Mouse (Mus musculus) megakaryocyte progenitor cell, adult 5-6 weeks (primary cell): Measurements from ENCODE around the gene Hscb. TPM values are rescaled to one million over a fixed set of nuclear protein-coding genes. Genes with fewer than 3 reads are reported as not detected.

ENCODE experiments used
- ATAC-seq: replicated peaks from 2 replicates; pipeline ENCODE4 v1.8.0; 2016; ENCODE audit warnings: mild to moderate bottlenecking, moderate TSS enrichment, inconsistent platforms; ENCODE audit not compliant: poor library complexity
- total RNA-seq, 2 experiments: library from RNA; stranded (forward) in 1 of 2; stranded (reverse) in 1 of 2; fragments of 157-497, 149-512 nt in 1 of 2; fragments of 200-1000 nt in 1 of 2; gene quantifications; 2 replicates each; pipeline versions ENCODE4 v1.2.3 to v1.2.4; 2015 to 2017

Gene Hscb
- total RNA-seq, 2 experiments from 2014 or later = 61.3 to 69.4 TPM

DNA sequence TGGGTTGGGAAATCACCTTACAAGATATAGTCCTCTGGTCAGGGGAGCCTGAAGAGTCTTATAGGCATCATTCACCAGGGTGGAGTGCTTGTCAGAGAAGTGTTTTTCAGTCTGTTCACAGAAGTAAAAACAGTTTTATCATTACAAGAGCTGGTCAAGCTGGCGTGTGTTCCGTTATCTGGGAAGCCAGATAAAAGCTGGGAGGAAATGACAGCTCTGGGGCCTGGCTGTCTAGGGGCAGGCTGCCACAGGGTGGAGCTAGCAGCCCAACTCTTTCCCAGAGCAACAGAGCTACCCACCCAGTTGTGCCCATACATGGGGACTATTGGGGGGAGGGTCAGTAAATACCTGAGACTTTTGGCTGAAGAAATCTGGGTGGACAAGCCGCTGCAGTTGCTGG, 3.6 kb downstream of the Hscb start:
- peak; percentile 54 for ATAC-seq

DNA sequence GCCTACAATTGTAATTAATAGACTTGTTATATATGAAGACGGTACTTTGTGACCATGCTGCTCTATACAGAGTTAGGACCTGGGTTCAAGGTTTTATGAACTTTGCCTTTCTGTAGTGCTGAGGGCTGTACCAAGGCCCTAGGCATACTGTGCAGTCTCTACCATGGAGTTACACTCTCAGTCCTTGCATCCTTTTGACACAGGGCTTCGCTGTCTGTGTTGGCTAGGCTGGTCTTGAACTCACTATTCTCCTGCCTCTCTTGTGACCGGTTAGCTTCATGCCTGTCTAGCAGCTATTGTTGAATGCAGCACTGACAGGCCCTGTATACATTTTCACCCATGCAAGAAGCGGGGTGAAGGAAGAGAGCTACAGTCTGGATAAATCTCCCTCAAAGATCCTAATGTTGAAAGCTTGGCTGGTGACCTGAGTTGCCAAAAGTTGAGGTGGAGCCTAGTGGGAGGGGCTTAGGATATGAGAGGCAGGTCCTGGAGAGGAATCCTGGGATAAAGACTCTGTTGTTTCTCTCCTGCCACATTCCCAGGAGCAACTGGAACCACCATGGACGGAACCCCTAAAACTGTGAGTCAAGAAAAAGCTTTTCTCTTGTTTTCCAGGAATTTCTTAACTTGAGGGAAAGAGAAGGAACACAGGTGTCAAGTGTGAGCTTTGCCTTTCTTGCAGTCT, 8.4 kb downstream of the Hscb start:
- no peak for ATAC-seq

DNA sequence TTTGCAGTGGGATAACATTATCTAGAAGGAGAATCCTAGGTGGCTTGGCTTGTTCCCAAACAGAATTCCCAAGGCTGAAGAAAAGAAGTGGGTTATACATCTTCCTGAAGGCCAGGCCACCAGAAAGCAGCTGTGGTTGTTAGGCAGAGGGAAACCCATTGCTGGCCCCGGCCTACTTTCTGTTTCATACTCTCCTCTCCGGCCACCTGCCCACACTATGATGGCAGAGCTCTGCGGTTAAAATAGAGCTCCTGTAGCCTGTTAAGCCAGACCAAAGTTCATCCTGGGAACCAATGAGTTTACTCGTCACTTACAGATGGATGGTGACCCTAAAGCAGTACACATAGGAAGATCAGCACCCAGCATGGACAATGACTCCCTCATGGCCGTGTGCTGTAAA, 12.0 kb downstream of the Hscb start:
- ATAC-seq = no peak

DNA sequence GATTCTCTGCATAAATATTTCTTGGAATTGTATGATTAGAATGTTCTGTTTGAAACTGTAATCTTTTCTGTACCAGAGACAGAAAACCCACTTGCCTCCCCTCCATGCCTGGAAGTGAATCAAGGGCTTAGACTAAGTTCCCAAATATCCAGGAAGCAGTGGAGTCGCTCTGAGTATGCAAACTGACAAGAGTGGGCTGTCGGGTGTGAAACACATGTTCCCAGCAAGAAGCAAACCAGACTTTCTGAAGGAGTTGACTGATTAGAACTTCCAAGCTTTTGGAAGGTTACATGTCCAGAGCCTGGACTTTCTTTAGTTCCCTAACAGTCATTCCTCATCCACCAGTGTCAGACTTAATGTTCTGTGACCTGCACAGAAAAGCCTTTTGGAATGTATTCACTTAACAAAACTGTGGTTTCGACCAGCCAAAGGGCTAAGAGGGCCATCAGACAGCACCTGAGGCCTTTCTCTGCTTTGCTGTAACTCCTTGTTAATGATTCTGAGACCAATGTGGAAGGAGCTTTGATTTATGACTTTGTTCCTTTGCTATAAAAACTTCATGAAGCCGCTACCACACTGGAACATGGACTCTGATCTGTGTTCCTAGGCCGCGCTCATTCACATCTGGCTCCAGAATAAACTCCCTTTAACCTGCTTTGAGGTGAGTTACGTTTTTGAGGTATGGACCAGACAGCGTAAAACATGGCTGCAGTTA, 12.6 kb downstream of the Hscb start:
- ATAC-seq = no peak

DNA sequence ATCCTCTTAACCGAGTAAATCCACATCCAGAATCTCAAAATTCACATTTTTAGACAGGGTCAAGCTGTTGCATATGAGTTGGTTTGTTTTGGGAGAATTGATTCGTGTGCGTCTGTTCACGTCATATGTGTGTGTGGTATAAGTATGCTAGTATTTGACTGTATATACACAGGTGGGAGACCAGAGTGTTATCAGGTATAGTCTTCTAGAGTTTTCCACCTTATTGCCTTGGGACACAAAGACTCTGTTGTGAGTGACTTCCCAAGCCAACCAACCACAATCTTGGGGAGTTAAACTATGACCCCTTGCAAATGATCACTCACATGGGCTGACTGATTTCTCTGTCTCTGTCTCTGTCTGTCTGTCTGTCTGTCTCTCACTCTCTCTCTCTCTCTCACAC, 15.2 kb downstream of the Hscb start:
- ATAC-seq = no peak

DNA sequence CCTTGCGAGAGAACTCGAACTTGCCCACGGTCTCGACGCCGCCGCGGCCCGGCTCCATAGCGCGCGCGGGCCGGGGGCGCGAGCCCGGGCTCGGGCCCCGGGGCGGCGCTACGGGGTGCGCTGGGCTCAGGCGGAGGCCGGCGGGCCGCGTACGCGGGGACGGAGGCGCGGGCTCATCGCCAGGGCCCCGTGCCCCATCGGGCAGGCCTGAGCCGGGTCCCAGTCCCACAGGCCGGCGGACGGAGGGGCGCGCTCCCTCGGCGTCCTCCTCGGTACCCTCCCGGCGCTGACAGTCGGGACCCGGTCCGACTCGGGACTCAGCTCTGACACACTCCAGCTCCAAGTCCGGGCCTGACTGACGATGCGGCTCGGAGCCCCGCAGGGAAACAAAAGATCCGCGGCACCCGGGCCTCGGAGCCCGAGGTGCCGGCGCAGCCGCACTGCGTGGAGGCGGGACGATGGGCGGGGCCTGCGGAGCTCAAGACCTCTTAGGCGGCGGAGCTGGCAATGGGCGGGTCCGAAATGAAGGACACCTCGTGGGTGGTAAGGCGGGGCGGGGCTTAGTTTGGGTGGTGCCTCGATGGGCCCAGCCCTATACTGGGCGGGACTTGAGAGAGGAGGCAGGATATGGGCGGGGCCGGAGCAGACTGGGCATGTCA, 29.8 kb downstream of the Hscb start, which contains the start of gene Ulk1:
TSS of gene Ulk1 (minus strand) at position 431 of the 659 bp plus-strand sequence.
- peak; percentile 88 for ATAC-seq

DNA sequence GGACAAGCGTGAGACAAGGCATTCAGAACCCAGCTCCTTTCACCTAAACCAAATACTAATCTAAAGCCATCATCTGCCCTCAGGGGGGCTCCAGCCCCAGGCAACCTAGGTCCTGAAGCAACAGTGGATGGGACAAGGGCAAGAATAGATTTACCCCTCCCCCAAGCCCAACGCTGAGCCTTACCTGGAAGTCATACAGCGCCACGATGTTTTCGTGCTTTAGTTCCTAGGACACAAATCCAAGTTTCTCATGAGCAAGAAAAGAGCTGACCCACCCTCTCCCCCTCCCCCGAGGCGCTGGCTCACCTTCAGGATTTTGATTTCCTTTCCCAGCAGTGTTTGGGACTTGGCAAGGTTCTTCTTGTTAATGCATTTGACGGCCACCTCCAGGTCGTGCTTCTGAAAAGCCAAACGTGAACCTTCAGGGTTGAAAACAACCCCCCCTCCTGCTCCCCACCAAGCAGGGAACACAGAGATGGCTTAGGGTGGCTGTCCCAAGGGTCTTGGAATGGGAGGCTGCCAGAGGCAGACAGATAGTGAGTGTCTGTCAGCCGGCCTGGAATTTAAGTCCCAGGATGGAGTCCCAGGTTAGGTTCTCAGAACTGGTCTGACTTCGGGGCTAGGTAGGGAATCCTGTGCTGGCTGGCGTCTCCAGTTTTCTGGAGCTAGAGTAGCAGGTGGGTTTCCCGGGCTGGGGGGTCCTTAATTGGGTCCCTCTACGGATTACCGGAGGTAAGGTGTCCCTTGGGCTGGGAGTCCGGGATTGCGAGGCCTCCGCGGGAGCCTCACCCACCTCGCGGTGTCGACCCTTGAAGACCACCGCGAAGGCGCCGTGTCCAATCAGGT, 30.5 kb downstream of the Hscb start:
- ATAC-seq = no peak

DNA sequence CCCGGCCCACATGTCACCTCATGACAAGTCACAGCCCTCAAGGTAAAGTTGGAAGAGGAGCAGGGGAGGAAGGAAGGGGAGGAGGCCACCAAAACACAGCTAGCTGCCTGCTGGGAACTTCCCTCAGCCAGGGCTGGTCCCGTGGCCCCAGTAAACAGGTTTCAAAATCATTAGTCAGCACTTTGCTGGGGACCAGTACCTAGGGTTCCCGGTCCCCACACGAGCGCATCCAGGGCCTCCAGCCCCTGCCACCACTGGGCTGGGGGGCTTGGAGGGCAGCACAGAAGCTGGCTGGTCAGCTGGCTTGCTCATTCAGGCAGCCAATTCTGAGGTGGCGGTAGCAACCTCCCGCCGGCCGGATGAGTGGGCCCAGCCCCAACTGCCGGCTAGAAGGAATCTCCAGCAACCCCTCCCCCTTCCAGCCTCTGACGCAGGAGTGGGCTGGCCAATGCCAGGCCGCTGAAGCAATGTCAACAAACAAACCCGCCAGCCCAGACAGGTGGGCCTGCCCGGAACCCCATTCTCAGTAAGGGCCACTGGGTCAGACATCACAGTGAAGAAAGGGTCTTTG, 31.4 kb downstream of the Hscb start:
- peak; percentile 62 for ATAC-seq

DNA sequence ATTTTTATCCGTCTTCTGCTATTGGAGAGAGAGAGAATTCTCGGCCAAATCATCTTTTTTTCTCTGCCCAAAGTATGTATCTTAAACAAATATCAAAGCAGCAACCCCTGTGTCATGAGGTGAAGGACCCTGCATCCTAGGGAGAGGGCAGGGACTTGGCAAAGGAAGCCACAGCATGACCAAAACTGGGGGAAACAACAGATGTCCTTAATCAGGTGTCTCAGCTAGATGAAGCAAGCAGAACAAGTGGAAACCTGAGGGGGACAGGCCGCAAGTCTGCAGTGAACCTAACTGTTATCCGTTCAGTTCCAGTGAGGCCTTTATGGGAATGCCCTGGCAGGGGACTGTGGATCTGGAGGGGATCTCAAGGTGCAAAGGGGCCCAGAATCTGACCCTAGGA, 32.1 kb downstream of the Hscb start:
- no peak for ATAC-seq

DNA sequence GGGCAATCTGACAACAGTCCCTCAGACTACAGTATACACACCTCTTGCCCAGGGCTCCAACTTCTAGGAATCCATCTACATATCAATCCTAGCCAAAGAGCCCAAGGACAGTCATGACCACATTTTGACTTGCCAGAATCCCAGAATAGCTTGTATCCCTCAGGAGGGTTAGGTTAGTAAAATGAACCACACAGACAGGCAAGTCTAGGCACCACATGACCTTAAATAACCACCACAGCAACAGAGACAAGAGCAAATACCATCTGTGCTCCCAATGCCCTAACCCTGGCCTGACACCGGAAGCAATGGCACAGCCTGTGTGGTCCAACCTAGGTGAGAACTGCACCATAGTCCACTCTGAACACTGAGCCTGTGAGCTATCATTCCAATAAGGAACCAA, 32.9 kb downstream of the Hscb start:
- ATAC-seq = no peak

DNA sequence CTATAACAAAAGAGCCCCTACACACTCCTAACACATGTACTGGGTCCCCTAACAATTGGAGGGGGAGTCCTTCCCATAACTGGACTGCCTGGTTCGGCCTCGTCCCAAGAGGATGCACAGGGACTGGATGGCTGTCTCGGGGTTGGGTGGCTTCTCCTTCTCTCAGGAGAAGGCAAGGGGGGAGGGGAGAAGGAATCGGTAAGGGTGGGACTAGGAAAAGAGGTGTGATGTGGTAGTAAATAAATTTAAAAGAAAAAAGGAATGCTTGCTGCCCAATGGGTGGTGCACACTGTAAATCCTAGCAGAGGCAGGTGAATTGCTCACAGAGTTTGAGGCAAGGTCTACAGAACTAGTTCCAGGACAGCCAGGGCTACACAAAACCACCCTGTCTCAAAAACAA, 33.4 kb downstream of the Hscb start:
- ATAC-seq = no peak

DNA sequence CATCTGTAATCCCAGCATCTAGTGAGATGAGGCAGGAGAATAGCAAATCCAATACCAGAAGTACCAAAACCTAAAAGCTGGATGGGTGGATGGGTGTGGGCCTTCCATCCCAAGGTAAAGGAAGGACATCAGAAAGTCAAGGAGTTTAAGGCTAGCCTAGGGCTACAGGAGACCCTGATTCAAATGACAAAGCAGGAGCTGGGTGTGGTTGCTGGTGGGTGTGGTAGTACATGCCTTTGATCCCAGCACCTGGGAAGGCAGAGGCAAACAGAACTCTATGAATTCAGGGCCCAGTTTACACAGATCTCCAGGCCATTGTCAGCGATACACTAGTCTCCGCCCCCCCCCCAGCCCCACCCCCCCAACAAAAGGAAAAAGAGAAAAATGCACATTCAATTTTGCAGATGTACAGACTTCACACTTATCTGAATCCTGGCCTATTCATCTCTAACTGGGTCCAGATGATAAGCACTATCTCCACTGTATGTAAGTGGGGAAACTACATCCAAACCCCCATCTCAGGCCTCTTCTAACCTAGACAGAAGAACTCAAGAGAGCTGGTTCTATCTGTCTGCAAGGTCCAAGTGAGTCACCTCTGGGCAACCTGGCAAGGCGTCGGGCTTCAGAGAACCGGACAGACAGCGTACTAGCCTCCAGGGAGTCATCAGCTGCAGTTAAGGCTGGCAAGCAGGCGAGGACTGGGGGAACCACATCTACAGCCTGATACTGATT, 35.4 kb downstream of the Hscb start:
- no peak for ATAC-seq

DNA sequence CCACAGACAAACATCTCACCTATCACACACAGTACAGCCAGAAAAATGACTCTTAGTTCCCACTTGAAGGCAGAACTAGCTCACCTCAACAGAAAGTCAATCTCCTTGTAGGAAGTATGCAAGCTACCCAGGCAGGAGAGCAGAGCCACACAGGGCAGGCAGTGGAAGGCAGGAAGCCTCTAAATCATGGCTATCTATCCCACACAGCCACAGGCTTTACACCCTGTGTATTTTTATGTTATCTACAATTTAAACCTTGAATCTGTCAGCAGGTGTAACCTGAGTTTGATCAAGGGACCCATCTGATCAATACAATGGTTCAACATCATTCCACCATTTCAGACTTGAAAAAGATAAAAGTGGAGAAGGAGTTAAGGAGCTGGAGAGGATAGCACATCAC, 36.8 kb downstream of the Hscb start:
- ATAC-seq = peak; percentile 30; the same call in 1 of the 2 replicates

DNA sequence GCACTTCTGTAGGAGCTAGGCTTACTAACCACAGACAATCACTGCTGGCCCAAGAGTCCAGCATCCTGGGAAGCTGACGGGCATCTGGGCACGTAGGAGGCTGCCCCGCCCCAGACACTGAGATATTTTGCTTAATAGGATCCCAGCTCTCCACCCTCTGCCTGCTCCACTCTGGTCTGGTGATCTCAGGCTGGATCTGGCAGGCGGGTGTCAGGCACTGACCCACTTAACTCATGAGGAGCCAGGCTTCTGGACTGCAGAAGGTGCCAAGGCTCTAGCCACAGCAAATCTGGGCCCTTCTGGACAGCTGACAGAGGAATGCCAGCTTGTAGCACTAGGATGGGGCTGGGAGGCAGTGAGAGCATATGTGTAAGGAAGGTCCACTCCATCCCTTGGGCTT, 37.4 kb downstream of the Hscb start:
- no peak for ATAC-seq

DNA sequence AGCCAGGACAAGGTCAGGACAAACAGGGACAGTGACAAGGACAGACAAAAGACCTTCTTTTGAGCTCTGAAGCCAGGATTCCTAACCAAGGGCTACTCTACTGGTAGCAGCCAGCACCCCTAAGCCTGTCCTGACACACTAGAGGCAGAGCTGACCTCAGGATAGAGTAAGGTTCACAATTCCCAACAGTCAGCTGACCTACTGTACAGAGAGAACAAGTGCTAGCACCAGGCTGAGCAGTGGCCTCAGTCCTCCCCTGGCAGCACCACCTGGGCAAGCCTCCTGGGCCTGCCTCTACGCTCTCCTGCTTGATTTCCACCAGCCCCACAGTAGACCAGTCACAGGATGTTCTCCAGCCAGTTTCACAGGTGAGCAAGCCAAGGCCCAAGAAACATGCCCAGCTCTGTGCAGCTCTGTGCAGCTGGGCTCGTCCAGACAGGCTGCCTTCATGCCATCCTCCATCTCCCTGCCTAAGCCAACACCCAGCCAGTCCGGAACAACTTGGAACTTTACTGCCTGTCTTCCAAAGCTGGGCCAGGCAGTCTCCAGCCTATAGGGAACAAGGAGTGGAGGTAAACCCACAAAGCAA, 38.4 kb downstream of the Hscb start:
- ATAC-seq = no peak

DNA sequence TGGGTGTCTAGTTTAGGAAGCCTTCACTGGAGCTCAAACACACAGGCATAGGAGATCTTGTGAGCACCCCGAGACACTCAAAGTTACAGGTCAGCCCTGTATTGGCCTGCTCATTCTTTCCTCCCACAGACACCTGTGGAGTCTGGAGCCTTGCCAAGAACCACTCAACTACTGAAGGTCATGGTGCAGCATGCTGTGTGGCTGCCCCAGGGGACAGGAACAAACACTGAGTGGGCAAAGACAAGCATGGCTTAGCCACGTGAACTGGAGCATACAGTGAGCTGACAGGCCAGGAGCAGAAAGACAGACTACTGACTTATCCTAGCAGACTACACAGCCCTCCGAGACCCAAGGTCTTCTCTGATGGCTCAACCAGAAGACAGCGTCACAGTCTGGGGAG, 41.9 kb downstream of the Hscb start:
- ATAC-seq = no peak

DNA sequence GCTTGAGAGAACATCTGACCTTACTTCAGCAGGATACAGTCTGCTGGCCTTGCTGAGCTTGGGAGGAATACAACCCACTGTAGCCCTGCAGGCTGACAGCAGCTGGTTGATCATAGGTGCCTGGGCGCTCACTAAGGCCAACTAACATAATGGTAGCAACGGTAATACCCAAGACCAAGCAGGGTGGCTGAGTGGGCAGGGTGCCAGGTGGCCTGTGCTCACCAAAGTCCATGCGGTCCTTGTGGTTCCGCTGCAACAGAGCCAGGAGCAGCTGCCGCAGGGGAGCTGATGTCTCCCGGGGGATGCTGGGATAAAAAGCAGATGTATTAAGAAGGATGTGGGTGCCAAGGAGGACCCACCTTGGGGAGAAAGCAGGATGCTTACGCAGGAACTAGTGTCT, 45.2 kb downstream of the Hscb start:
- no peak for ATAC-seq

DNA sequence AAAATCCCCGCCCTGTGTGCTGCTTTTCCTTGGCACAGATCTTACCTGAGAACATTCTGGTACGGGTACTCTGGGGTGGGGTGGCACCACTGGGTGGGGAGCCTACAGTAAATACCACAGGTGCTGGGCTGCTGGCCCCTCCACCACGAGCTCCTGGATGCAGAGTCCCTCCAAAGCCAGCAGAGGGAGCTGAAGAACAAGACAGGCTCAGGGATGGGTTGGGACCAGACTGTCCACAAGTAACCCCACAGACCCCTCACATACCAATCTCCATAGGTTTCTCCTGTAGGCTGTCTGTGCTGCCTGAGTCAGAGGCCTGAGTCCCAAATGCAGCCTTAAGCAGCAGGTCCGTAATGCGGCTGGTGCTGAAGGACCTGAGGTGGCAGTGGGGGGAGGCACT, 50.9 kb downstream of the Hscb start:
- peak; percentile 85 for ATAC-seq

DNA sequence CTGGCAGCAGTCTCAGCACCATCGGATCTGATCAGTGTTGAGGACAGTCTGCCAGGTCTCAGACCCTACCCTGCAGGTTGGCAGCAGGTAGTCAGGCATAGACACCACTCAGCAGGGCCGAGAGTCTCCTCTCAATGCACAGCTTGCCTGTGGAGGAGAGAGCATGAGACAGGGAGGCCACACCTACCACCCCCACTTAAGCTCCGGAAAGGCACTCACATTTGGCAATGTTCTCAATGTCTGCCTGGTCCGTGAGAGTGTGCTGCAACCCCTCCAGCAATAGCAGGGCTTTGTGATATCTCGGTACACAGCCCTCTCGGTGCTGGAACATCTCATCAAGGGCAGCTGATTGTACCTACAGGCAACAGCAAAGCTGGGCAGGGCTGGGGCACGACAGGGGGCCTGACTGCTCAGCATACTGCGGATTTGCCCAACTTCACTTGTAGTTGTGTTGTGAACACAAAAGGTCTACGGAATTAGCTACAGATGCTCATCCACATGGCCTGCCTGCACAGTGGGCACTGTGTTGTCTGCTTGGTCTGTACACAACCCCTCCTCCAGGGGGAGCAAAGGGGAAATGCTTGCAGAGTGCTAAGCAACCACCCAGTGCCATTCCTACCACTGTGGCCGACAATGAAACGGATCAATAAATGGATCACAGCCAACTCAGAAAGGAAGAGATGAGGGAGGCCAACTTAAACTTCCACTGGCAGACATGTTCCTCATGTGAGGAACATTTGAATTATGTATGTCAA, 53.3 kb downstream of the Hscb start:
- ATAC-seq = peak; percentile 49
